ENCODE assay signal across 9 mouse cellular contexts in the genomic region with DNA sequence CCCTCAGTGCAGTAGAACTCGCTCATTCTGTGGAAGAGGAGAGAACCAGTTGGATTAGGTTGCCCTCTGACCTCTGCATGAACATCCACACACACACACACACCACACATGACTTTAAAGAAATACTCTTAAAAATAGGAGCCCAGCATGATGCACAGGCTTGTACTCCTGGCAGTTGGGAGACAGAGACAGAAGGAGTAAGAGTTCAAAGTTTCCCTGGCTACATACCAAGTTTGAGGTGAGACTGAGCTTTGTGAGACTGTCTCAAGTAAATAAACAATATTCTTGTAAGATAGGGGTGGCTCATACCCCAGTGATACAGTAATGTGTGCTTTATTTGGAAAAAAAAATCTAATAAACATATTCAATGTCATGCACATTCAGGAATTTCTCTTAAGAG. TPM values are rescaled to one million over a fixed set of nuclear protein-coding genes. Genes with fewer than 3 reads are reported as not detected.
A peak's percentile ranks its signal among the peaks of the same experiment; 100 is the strongest.
DNase-seq lines count a peak whose midpoint lies in the region; ATAC-seq lines count a peak whose summit lies in the region.
"Had no signal": no experiment of that assay in that cellular context is flagged by ENCODE, and none has a peak within 500 bp of the region (broad histone marks: within the 10 kb centered on the region; RNA-seq: fewer than 3 reads in every experiment).

No protein-coding gene starts in this region.

- 91% methylated on average over 1 of the region's 1 CpGs for WGBS in heart, embryonic 10.5 days
- WGBS in midbrain, embryonic 10.5 days, result 89% methylated on average over 1 of the region's 1 CpGs
- WGBS in midbrain, embryonic 16.5 days, result 88% methylated on average over 1 of the region's 1 CpGs
- WGBS in limb, embryonic 15.5 days, result 96% methylated on average over 1 of the region's 1 CpGs

- H3K4me3 ChIP-seq in heart, embryonic 10.5 days, result peak overlapping the region; percentile 97
- H3K4me3 ChIP-seq in midbrain, embryonic 10.5 days, result peak overlapping the region; percentile 96
- no peak overlapping the region for H3K4me3 ChIP-seq in midbrain, embryonic 16.5 days (ENCODE audit: low read depth, low read length)
- H3K4me3 ChIP-seq in limb, embryonic 15.5 days, result peak overlapping the region; percentile 76

- DNase-seq in heart, embryonic 10.5 days (ENCODE audit: low spot score), result no peak
- DNase-seq in heart, postnatal 10 days, result no peak
- DNase-seq in midbrain, embryonic 10.5 days (ENCODE audit: low spot score), result no peak
- no peak for DNase-seq in adrenal gland, postnatal 4 days (ENCODE audit: low spot score in 2 of 2)
- no peak for DNase-seq in cerebellum, adult 11-12 months
- no peak for DNase-seq in adrenal gland, postnatal 36 days
- DNase-seq: adrenal gland, adult 8-10 months had no signal

- no peak overlapping the region for H3K9ac ChIP-seq in midbrain, embryonic 16.5 days (ENCODE audit: low read depth, low read length)
- no peak overlapping the region for H3K9ac ChIP-seq in limb, embryonic 15.5 days

- H3K27ac ChIP-seq in heart, embryonic 10.5 days, result no peak overlapping the region
- H3K27ac ChIP-seq in midbrain, embryonic 10.5 days (replicated peaks), result no peak overlapping the region
- H3K27ac ChIP-seq in midbrain, embryonic 16.5 days (ENCODE audit: low read length), result no peak overlapping the region
- H3K27ac ChIP-seq in limb, embryonic 15.5 days, result no peak overlapping the region

- peaks cover 6% of the 10 kb centered on the region; the same call in 1 of the 2 replicates for H3K4me1 ChIP-seq in heart, embryonic 10.5 days
- H3K4me1 ChIP-seq in midbrain, embryonic 10.5 days, result peaks cover 17% of the 10 kb centered on the region
- peaks cover 12% of the 10 kb centered on the region for H3K4me1 ChIP-seq in midbrain, embryonic 16.5 days (ENCODE audit: control insufficient read depth, insufficient read depth, low read length)
- peaks cover 16% of the 10 kb centered on the region for H3K4me1 ChIP-seq in limb, embryonic 15.5 days

- intact Hi-C loops in heart, postnatal 10 days (cut with DNase I), result no loop called here

- peaks cover 18% of the 10 kb centered on the region for H3K36me3 ChIP-seq in heart, embryonic 10.5 days
- H3K36me3 ChIP-seq in midbrain, embryonic 10.5 days, result peaks cover 14% of the 10 kb centered on the region
- H3K36me3 ChIP-seq in midbrain, embryonic 16.5 days (ENCODE audit: control insufficient read depth, insufficient read depth, low read length), result peaks cover 4% of the 10 kb centered on the region; the same call in 1 of the 2 replicates
- H3K36me3 ChIP-seq in limb, embryonic 15.5 days, result peaks cover 7% of the 10 kb centered on the region; the same call in 1 of the 2 replicates

- no peaks in the 10 kb centered on the region for H3K9me3 ChIP-seq in heart, embryonic 10.5 days
- H3K9me3 ChIP-seq in midbrain, embryonic 10.5 days (replicated peaks), result no peaks in the 10 kb centered on the region
- H3K9me3 ChIP-seq in midbrain, embryonic 16.5 days (replicated peaks; ENCODE audit: control insufficient read depth, low read length, poor library complexity, severe bottlenecking), result no peaks in the 10 kb centered on the region
- H3K9me3 ChIP-seq in limb, embryonic 15.5 days, result no peaks in the 10 kb centered on the region

- ATAC-seq in midbrain, embryonic 16.5 days, result no peak
- no peak for ATAC-seq in limb, embryonic 15.5 days (ENCODE audit: insufficient number of reproducible peaks, low FRiP score, low TSS enrichment, low read depth)

- H3K4me2 ChIP-seq in midbrain, embryonic 16.5 days (ENCODE audit: low read length), result no peak overlapping the region; the same call in 1 of the 2 replicates
- peak overlapping the region; percentile 52; the same call in 1 of the 2 replicates for H3K4me2 ChIP-seq in limb, embryonic 15.5 days

- H3K27me3 ChIP-seq in heart, embryonic 10.5 days (ENCODE audit: insufficient read depth, poor library complexity, severe bottlenecking), result no peaks in the 10 kb centered on the region
- H3K27me3 ChIP-seq in midbrain, embryonic 10.5 days (ENCODE audit: low read depth, poor library complexity, severe bottlenecking), result no peaks in the 10 kb centered on the region
- H3K27me3 ChIP-seq in midbrain, embryonic 16.5 days (ENCODE audit: control insufficient read depth, insufficient read depth, low read depth, low read length), result no peaks in the 10 kb centered on the region
- H3K27me3 ChIP-seq in limb, embryonic 15.5 days, result no peaks in the 10 kb centered on the region

RNA-seq across cellular contexts. Expression of a gene that starts 1.3 kb away (rescaled TPM):
- 172 and 198 TPM in 2 replicates for polyA plus RNA-seq in heart, embryonic 10.5 days (2016; fragmentation: Nextera tagmentation; extraction: Ambion mirVana)
- total RNA-seq in heart, postnatal 10 days (2021), result 100 to 1,000 TPM; 233 to 237 TPM
- 144 and 148 TPM in 2 replicates for polyA plus RNA-seq in midbrain, embryonic 10.5 days (2016; fragmentation: Nextera tagmentation; extraction: Ambion mirVana)
- 173 and 175 TPM in 2 replicates for polyA plus RNA-seq in midbrain, embryonic 16.5 days (2015; fragmentation: Nextera tagmentation; extraction: Ambion mirVana)
- 134 and 157 TPM in 2 replicates for polyA plus RNA-seq in limb, embryonic 15.5 days (2015; fragmentation: Nextera tagmentation; extraction: Ambion mirVana)
- total RNA-seq in adrenal gland, postnatal 4 days (2021), result 100 to 1,000 TPM; 101 to 118 TPM
- total RNA-seq in adrenal gland, postnatal 36 days (2021), result 100 to 1,000 TPM; 144 to 149 TPM

RNA-seq across cellular contexts. Expression of a gene that starts 1.4 kb away (rescaled TPM):
- 4.3 and 6.4 TPM in 2 replicates for polyA plus RNA-seq in heart, embryonic 10.5 days (2016; fragmentation: Nextera tagmentation; extraction: Ambion mirVana)
- 10 to 100 TPM; 12.5 to 15.7 TPM for total RNA-seq in heart, postnatal 10 days (2021)
- 5.2 and 7.7 TPM in 2 replicates for polyA plus RNA-seq in midbrain, embryonic 10.5 days (2016; fragmentation: Nextera tagmentation; extraction: Ambion mirVana)
- 15.5 and 17.3 TPM in 2 replicates for polyA plus RNA-seq in midbrain, embryonic 16.5 days (2015; fragmentation: Nextera tagmentation; extraction: Ambion mirVana)
- polyA plus RNA-seq in limb, embryonic 15.5 days (2015; fragmentation: Nextera tagmentation; extraction: Ambion mirVana), result 6.1 and 7.4 TPM in 2 replicates
- 10 to 100 TPM; 24.3 to 27.7 TPM for total RNA-seq in adrenal gland, postnatal 4 days (2021)
- total RNA-seq in adrenal gland, postnatal 36 days (2021), result 10 to 100 TPM; 40.5 to 50.6 TPM
